Mouse (Mus musculus): ENCODE results near the gene Herpud1. TPM values are rescaled to one million over a fixed set of nuclear protein-coding genes. Genes with fewer than 3 reads are reported as not detected.

Herpud1 gene
- total and polyA plus RNA-seq, 2 experiments from 2014 or later, result 131 to 177 TPM

- 84% methylated on average over 4 of the region's 4 CpGs for WGBS
- TF ChIP-seq CTCF (IDR thresholded peaks at IDR 0.05; ENCODE audit: low read depth) (no peak), EP300 (IDR thresholded peaks at IDR 0.05; ENCODE audit: low read depth) (no peak)
- DNase-seq (ENCODE audit: low spot score) (no peak), ATAC-seq (ENCODE audit: insufficient read depth, low read depth) (no peak)
- no peak overlapping the region for H3K4me2 ChIP-seq (ENCODE audit: low read depth, low read length)
- H3K4me3 ChIP-seq (ENCODE audit: low read depth, low read length), result no peak overlapping the region
- no peak overlapping the region for H3K27ac ChIP-seq (ENCODE audit: low read depth)
- H3K9me3 ChIP-seq (replicated peaks; ENCODE audit: control insufficient read depth, low read length), result no peaks in the 10 kb centered on the region
- no peaks in the 10 kb centered on the region for H3K27me3 ChIP-seq (ENCODE audit: control insufficient read depth, insufficient read depth, low read length)
- no peaks in the 10 kb centered on the region for H3K36me3 ChIP-seq (replicated peaks; ENCODE audit: control insufficient read depth, insufficient read depth, low read length)
- H3K4me1 ChIP-seq (ENCODE audit: control insufficient read depth, insufficient read depth), result no peaks in the 10 kb centered on the region
- H3K9ac ChIP-seq (replicated peaks; ENCODE audit: low read depth, low read length), result no peak overlapping the region
Observed at GRCm38 (mm10) chr8:94422270-94422669, 36.0 kb downstream of the Herpud1 start.

GRCm38 (mm10) chr8:94427953-94428352, 41.7 kb downstream of the Herpud1 start:
- H3K27me3 ChIP-seq (ENCODE audit: control insufficient read depth, insufficient read depth, low read length), result 0 out of 2 replicates have a peak, but pooled peaks cover 11% of the 10 kb centered on the region
- H3K9ac ChIP-seq (replicated peaks; ENCODE audit: low read depth, low read length), result no peak overlapping the region
- TF ChIP-seq CTCF (IDR thresholded peaks at IDR 0.05; ENCODE audit: low read depth) (no peak), EP300 (IDR thresholded peaks at IDR 0.05; ENCODE audit: low read depth) (no peak)
- H3K4me3 ChIP-seq (ENCODE audit: low read depth, low read length), result no peak overlapping the region
- H3K4me2 ChIP-seq (ENCODE audit: low read depth, low read length), result no peak overlapping the region
- DNase-seq (ENCODE audit: low spot score), result no peak
- H3K36me3 ChIP-seq (replicated peaks; ENCODE audit: control insufficient read depth, insufficient read depth, low read length), result no peaks in the 10 kb centered on the region
- H3K4me1 ChIP-seq (ENCODE audit: control insufficient read depth, insufficient read depth), result no peaks in the 10 kb centered on the region
- 40% methylated on average over 10 of the region's 10 CpGs for WGBS
- ATAC-seq (ENCODE audit: insufficient read depth, low read depth), result no peak
- no peak overlapping the region for H3K27ac ChIP-seq (ENCODE audit: low read depth)
- H3K9me3 ChIP-seq (replicated peaks; ENCODE audit: control insufficient read depth, low read length), result no peaks in the 10 kb centered on the region

- WGBS, result 61% methylated on average over 4 of the region's 4 CpGs
- Histone ChIP-seq H3K36me3 (replicated peaks; ENCODE audit: control insufficient read depth, insufficient read depth, low read length) (no peaks in the 10 kb centered on the region), H3K4me2 (ENCODE audit: low read depth, low read length) (no peak overlapping the region), H3K9ac (replicated peaks; ENCODE audit: low read depth, low read length) (no peak overlapping the region), H3K27ac (ENCODE audit: low read depth) (no peak overlapping the region), H3K4me3 (ENCODE audit: low read depth, low read length) (no peak overlapping the region), H3K4me1 (ENCODE audit: control insufficient read depth, insufficient read depth) (no peaks in the 10 kb centered on the region), H3K27me3 (ENCODE audit: control insufficient read depth, insufficient read depth, low read length) (peaks cover 16% of the 10 kb centered on the region), H3K9me3 (replicated peaks; ENCODE audit: control insufficient read depth, low read length) (no peaks in the 10 kb centered on the region)
- ATAC-seq (ENCODE audit: insufficient read depth, low read depth) (no peak), DNase-seq (ENCODE audit: low spot score) (no peak)
- no peak for TF ChIP-seq CTCF (IDR thresholded peaks at IDR 0.05; ENCODE audit: low read depth)
- TF ChIP-seq EP300 (IDR thresholded peaks at IDR 0.05; ENCODE audit: low read depth), result no peak
Observed at GRCm38 (mm10) chr8:94428420-94428819, 42.2 kb downstream of the Herpud1 start.

GRCm38 (mm10) chr8:94429376-94429775, 43.1 kb downstream of the Herpud1 start:
- Histone ChIP-seq H3K4me3 (ENCODE audit: low read depth, low read length) (no peak overlapping the region), H3K27ac (ENCODE audit: low read depth) (no peak overlapping the region), H3K9ac (replicated peaks; ENCODE audit: low read depth, low read length) (no peak overlapping the region), H3K9me3 (replicated peaks; ENCODE audit: control insufficient read depth, low read length) (no peaks in the 10 kb centered on the region), H3K4me1 (ENCODE audit: control insufficient read depth, insufficient read depth) (0 out of 2 replicates have a peak, but pooled peaks cover 3% of the 10 kb centered on the region), H3K36me3 (replicated peaks; ENCODE audit: control insufficient read depth, insufficient read depth, low read length) (no peaks in the 10 kb centered on the region), H3K27me3 (ENCODE audit: control insufficient read depth, insufficient read depth, low read length) (peaks cover 21% of the 10 kb centered on the region), H3K4me2 (ENCODE audit: low read depth, low read length) (no peak overlapping the region)
- no peak for TF ChIP-seq CTCF (IDR thresholded peaks at IDR 0.05; ENCODE audit: low read depth)
- TF ChIP-seq EP300 (IDR thresholded peaks at IDR 0.05; ENCODE audit: low read depth), result no peak
- ATAC-seq (ENCODE audit: insufficient read depth, low read depth) (no peak; the same call in 1 of the 2 replicates), DNase-seq (ENCODE audit: low spot score) (no peak)
- 57% methylated on average over 7 of the region's 7 CpGs for WGBS

GRCm38 (mm10) chr8:94432212-94432611, 46.0 kb downstream of the Herpud1 start:
- WGBS, result 69% methylated on average over 3 of the region's 3 CpGs

GRCm38 (mm10) chr8:94433981-94434466, 47.8 kb downstream of the Herpud1 start, which contains the start of gene Nlrc5:
TSS of gene Nlrc5 (plus strand) at chr8:94434356.
- peak within 1 kb of the TSS; percentile 35 for H3K9ac ChIP-seq (replicated peaks; ENCODE audit: low read depth, low read length)
- peak within 1 kb of the TSS; percentile 58 for H3K4me3 ChIP-seq (ENCODE audit: low read depth, low read length)
- H3K36me3 ChIP-seq (replicated peaks; ENCODE audit: control insufficient read depth, insufficient read depth, low read length), result no peaks in the 10 kb centered on the region
- DNase-seq (ENCODE audit: low spot score), result peak; percentile 48
- peak; percentile 7; the same call in 1 of the 2 replicates for TF ChIP-seq CTCF (IDR thresholded peaks at IDR 0.05; ENCODE audit: low read depth)
- TF ChIP-seq EP300 (IDR thresholded peaks at IDR 0.05; ENCODE audit: low read depth), result no peak
- no peak within 1 kb of the TSS for H3K27ac ChIP-seq (ENCODE audit: low read depth)
- H3K27me3 ChIP-seq (ENCODE audit: control insufficient read depth, insufficient read depth, low read length), result peaks cover 21% of the 10 kb centered on the region
- WGBS, result 2% methylated on average over 29 of the region's 29 CpGs
- H3K9me3 ChIP-seq (replicated peaks; ENCODE audit: control insufficient read depth, low read length), result no peaks in the 10 kb centered on the region
- H3K4me2 ChIP-seq (ENCODE audit: low read depth, low read length), result peak within 1 kb of the TSS; percentile 86
- ATAC-seq (ENCODE audit: insufficient read depth, low read depth), result peak; percentile 74
- 0 out of 2 replicates have a peak, but pooled peaks cover 3% of the 10 kb centered on the region for H3K4me1 ChIP-seq (ENCODE audit: control insufficient read depth, insufficient read depth)

More at GRCm38 (mm10) chr8:94432212-94432611, 46.0 kb downstream of the Herpud1 start:
- Histone ChIP-seq H3K4me1 (ENCODE audit: control insufficient read depth, insufficient read depth) (0 out of 2 replicates have a peak, but pooled peaks cover 3% of the 10 kb centered on the region), H3K9ac (replicated peaks; ENCODE audit: low read depth, low read length) (no peak overlapping the region), H3K27me3 (ENCODE audit: control insufficient read depth, insufficient read depth, low read length) (peaks cover 21% of the 10 kb centered on the region), H3K27ac (ENCODE audit: low read depth) (no peak overlapping the region), H3K9me3 (replicated peaks; ENCODE audit: control insufficient read depth, low read length) (no peaks in the 10 kb centered on the region), H3K4me2 (ENCODE audit: low read depth, low read length) (no peak overlapping the region), H3K36me3 (replicated peaks; ENCODE audit: control insufficient read depth, insufficient read depth, low read length) (no peaks in the 10 kb centered on the region), H3K4me3 (ENCODE audit: low read depth, low read length) (no peak overlapping the region)
- DNase-seq (ENCODE audit: low spot score) (no peak), ATAC-seq (ENCODE audit: insufficient read depth, low read depth) (no peak)
- no peak for TF ChIP-seq CTCF (IDR thresholded peaks at IDR 0.05; ENCODE audit: low read depth)
- TF ChIP-seq EP300 (IDR thresholded peaks at IDR 0.05; ENCODE audit: low read depth), result no peak

Measured in heart, postnatal 0 days (tissue).